Mouse (Mus musculus) intestine, embryonic 16.5 days (tissue): ENCODE data around the gene Ffar1. TPM values are rescaled to one million over a fixed set of nuclear protein-coding genes. Genes with fewer than 3 reads are reported as not detected.

ENCODE experiments used
- ATAC-seq: fragments of 200-750 bp; cut with Nextera tagmentation; 2 replicates; pipeline ENCODE4 v1.8.0; 2017; ENCODE audit warnings: moderate TSS enrichment, moderate library complexity
- H3K27ac ChIP-seq: fragments of 300-500 bp; sonication (generic); 2 replicates; pipeline ENCODE4 v1.5.1; 2014; ENCODE audit warnings: mild to moderate bottlenecking, low read length
- H3K27me3 ChIP-seq: fragments of 300-500 bp; sonication (generic); replicated peaks from 2 replicates; pipeline ENCODE4 v1.6.1; 2014; ENCODE audit warnings: low read length, control low read depth, mixed read lengths; ENCODE audit not compliant: control insufficient read depth, insufficient read depth
- H3K36me3 ChIP-seq: fragments of 300-500 bp; sonication (generic); 2 replicates; pipeline ENCODE4 v1.6.1; 2014; ENCODE audit warnings: low read length, control low read depth; ENCODE audit not compliant: control insufficient read depth, insufficient read depth
- H3K4me1 ChIP-seq: fragments of 300-500 bp; sonication (generic); 2 replicates; pipeline ENCODE4 v1.6.1; 2014; ENCODE audit warnings: low read length, control low read depth, mixed read lengths; ENCODE audit not compliant: control insufficient read depth, insufficient read depth
- H3K4me2 ChIP-seq: fragments of 300-500 bp; sonication (generic); 2 replicates; pipeline ENCODE4 v1.6.1; 2014; ENCODE audit warnings: low read depth, low read length, control low read depth
- H3K4me3 ChIP-seq: fragments of 300-500 bp; sonication (generic); 2 replicates; pipeline ENCODE4 v1.5.1; 2014; ENCODE audit warnings: mild to moderate bottlenecking, low read length
- H3K9ac ChIP-seq: fragments of 300-500 bp; sonication (generic); 2 replicates; pipeline ENCODE4 v1.6.1; 2014; ENCODE audit warnings: low read depth, low read length
- H3K9me3 ChIP-seq: fragments of 300-500 bp; sonication (generic); 2 replicates; pipeline ENCODE4 v1.6.1; 2016; ENCODE audit warnings: low read length, control low read depth; ENCODE audit not compliant: control insufficient read depth
- WGBS: fragments of 180-500 bp; shearing (Covaris S2); extraction: QIAGEN DNeasy Blood & Tissue Kit; methylation state at CpG from one replicate; pipeline ENCODE4 v1.1.7; 2014; 5-methylcytosine and 5-hydroxymethylcytosine counted together
- polyA plus RNA-seq: library from polyadenylated mRNA; unstranded; fragments of >200 nt; fragmentation: Nextera tagmentation; extraction: Ambion mirVana; gene quantifications from 2 replicates; pipeline ENCODE4 v1.2.1, GENCODE M21; 2015

Ffar1 gene
- polyA plus RNA-seq, 1 experiment from 2014 or later: 0.35 TPM

DNA sequence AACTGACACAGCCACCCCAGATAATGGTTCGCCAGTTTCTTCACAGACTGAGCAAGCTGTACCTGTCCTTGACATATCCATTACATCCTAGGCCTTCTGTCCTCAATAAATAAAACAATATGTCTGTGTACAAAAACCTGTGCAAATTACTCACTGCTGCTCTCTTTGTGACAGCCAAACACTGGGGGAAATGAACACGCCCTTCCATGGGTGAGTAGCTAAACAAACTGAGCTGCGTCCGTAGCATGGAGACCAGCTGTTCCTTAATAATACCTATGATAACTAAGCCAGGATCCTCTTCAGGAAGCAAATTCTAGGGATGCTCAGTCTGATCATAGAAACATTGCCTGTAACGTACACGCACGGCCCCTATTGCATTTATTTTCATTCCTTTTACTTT is 27.4 kb upstream of the Ffar1 start:
- Histone ChIP-seq H3K27me3 (no peaks in the 10 kb centered on the region), H3K9me3 (no peaks in the 10 kb centered on the region), H3K9ac (no peak overlapping the region), H3K4me3 (no peak overlapping the region), H3K27ac (no peak overlapping the region), H3K36me3 (no peaks in the 10 kb centered on the region), H3K4me2 (no peak overlapping the region), H3K4me1 (0 out of 2 replicates have a peak, but pooled peaks cover 3% of the 10 kb centered on the region)
- WGBS: 74% methylated on average over 7 of the region's 7 CpGs
- no peak for ATAC-seq

DNA sequence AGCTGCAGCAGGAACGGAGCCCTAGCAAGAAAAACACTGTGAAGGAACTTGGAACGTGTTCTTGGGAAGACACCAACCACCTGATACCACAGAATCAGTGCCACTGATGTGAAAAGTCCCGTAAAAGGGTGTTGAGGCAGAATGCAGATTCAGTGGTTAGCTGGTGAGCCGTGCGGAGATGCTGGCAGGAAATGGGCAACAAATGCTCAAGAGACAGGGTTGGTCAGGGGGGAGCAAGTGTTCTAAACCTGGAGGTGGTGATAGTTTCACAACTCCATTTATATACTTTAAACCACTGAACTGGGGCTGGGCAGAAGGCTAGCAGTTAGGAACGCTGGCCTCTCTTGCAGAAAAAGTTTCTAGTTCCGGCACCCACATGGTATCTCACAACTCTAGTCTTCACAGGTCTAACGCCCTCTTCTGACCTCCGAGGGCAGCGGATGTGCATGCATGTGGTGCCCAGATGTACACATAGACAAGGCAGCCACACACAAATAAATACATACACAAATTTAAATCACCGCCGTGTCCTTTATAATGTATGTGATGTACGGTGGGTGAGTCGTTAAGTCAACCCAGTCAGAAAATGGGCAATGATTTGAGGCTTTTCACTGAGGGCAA is 26.3 kb upstream of the Ffar1 start:
- H3K4me2 ChIP-seq: no peak overlapping the region
- WGBS: 83% methylated on average over 14 of the region's 14 CpGs
- H3K9me3 ChIP-seq: no peaks in the 10 kb centered on the region
- H3K27ac ChIP-seq: no peak overlapping the region
- 0 out of 2 replicates have a peak, but pooled peaks cover 3% of the 10 kb centered on the region for H3K4me1 ChIP-seq
- no peak overlapping the region for H3K4me3 ChIP-seq
- H3K9ac ChIP-seq: no peak overlapping the region
- H3K36me3 ChIP-seq: no peaks in the 10 kb centered on the region
- no peak for ATAC-seq
- H3K27me3 ChIP-seq: no peaks in the 10 kb centered on the region

GRCm38 (mm10) chr7:30886852-30887251 is 25.5 kb upstream of the Ffar1 start:
- Histone ChIP-seq H3K36me3 (no peaks in the 10 kb centered on the region), H3K4me2 (no peak overlapping the region), H3K27ac (no peak overlapping the region), H3K9me3 (no peaks in the 10 kb centered on the region), H3K4me1 (no peaks in the 10 kb centered on the region), H3K4me3 (no peak overlapping the region), H3K27me3 (no peaks in the 10 kb centered on the region), H3K9ac (no peak overlapping the region)
- WGBS: 84% methylated on average over 4 of the region's 4 CpGs
- ATAC-seq: no peak

GRCm38 (mm10) chr7:30884047-30884446 is 22.7 kb upstream of the Ffar1 start:
- no peak for ATAC-seq

GRCm38 (mm10) chr7:30881367-30881766 is 20.0 kb upstream of the Ffar1 start:
- Histone ChIP-seq H3K9ac (no peak overlapping the region), H3K9me3 (no peaks in the 10 kb centered on the region), H3K27ac (no peak overlapping the region), H3K4me2 (no peak overlapping the region), H3K4me3 (no peak overlapping the region), H3K4me1 (no peaks in the 10 kb centered on the region), H3K36me3 (no peaks in the 10 kb centered on the region), H3K27me3 (no peaks in the 10 kb centered on the region)
- 71% methylated on average over 3 of the region's 3 CpGs for WGBS
- no peak for ATAC-seq

More at GRCm38 (mm10) chr7:30884047-30884446, 22.7 kb upstream of the Ffar1 start:
- Histone ChIP-seq H3K27me3 (no peaks in the 10 kb centered on the region), H3K36me3 (no peaks in the 10 kb centered on the region), H3K4me2 (no peak overlapping the region), H3K9ac (no peak overlapping the region), H3K4me3 (no peak overlapping the region), H3K9me3 (no peaks in the 10 kb centered on the region), H3K27ac (no peak overlapping the region), H3K4me1 (no peaks in the 10 kb centered on the region)

GRCm38 (mm10) chr7:30880176-30880575 is 18.8 kb upstream of the Ffar1 start, which contains the start of gene Cd22:
TSS of gene Cd22 (minus strand) at chr7:30880342.
- WGBS: 57% methylated on average over 7 of the region's 7 CpGs
- Histone ChIP-seq H3K4me3 (no peak within 1 kb of the TSS), H3K9me3 (no peaks in the 10 kb centered on the region), H3K4me2 (no peak within 1 kb of the TSS), H3K27me3 (no peaks in the 10 kb centered on the region), H3K4me1 (no peaks in the 10 kb centered on the region), H3K9ac (no peak within 1 kb of the TSS), H3K36me3 (no peaks in the 10 kb centered on the region), H3K27ac (no peak within 1 kb of the TSS)
- no peak for ATAC-seq

DNA sequence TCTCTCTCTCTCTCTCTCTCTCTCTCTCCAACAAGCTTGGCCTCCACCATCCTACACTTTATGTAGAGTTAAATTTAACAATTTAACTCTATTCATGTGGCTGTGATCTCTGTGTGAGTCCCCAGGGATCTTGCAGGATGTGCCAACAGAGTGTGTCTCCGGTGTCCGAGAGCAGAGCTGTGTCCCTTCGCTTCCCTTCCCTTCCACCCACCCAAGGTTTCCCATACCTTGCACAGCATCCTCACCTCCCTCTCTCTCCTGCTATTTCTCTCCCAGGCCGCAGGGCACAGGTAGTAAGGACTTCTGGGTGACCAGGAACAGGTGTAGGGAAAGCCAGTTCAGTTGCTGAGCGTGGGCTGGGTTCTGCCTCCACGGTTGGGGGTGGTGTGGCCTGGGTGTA is 17.6 kb upstream of the Ffar1 start:
- Histone ChIP-seq H3K9ac (no peak overlapping the region), H3K27ac (no peak overlapping the region), H3K9me3 (no peaks in the 10 kb centered on the region), H3K4me3 (no peak overlapping the region), H3K4me2 (no peak overlapping the region), H3K4me1 (no peaks in the 10 kb centered on the region), H3K36me3 (no peaks in the 10 kb centered on the region), H3K27me3 (no peaks in the 10 kb centered on the region)
- no peak for ATAC-seq
- WGBS: 82% methylated on average over 6 of the region's 6 CpGs

DNA sequence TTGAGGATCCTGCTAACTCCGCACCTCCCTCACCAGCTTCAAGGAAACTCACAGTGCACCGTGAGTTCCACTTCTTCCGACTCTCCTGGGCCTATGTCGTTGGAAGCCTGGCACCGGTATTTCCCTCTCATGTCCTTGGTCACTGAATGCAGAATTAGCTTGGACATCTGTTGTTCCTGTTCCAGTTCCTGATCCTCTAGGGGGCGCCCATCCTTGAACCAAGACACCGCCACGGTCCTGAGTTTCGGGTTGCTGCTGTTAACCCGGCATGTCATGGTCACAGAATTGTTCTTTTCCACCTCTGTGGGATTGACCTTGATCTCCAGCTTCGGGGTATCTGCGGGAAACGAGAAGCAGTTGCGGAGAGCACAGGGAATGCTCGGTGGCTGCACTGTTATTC is 11.7 kb upstream of the Ffar1 start:
- Histone ChIP-seq H3K27ac (no peak overlapping the region), H3K36me3 (no peaks in the 10 kb centered on the region), H3K9me3 (no peaks in the 10 kb centered on the region), H3K9ac (no peak overlapping the region), H3K4me1 (no peaks in the 10 kb centered on the region), H3K4me2 (0 out of 2 replicates have a peak overlapping the region, but pooled peaks have one; percentile 29), H3K4me3 (no peak overlapping the region), H3K27me3 (no peaks in the 10 kb centered on the region)
- 19% methylated on average over 15 of the region's 15 CpGs for WGBS
- ATAC-seq: peak; percentile 60; the same call in 1 of the 2 replicates

- H3K4me1 ChIP-seq: no peaks in the 10 kb centered on the region
- H3K4me2 ChIP-seq: no peak overlapping the region
- H3K36me3 ChIP-seq: no peaks in the 10 kb centered on the region
- no peaks in the 10 kb centered on the region for H3K9me3 ChIP-seq
- H3K27me3 ChIP-seq: no peaks in the 10 kb centered on the region
- H3K27ac ChIP-seq: no peak overlapping the region
- ATAC-seq: no peak
- no peak overlapping the region for H3K9ac ChIP-seq
- WGBS: 78% methylated on average over 8 of the region's 8 CpGs
- no peak overlapping the region for H3K4me3 ChIP-seq
Measured at GRCm38 (mm10) chr7:30863386-30863785, 2.0 kb upstream of the Ffar1 start.
